Mouse (Mus musculus): ENCODE measurements around the gene Akap1. TPM values are rescaled to one million over a fixed set of nuclear protein-coding genes. Genes with fewer than 3 reads are reported as not detected.

Akap1 gene
- polyA plus RNA-seq, 1 experiment from 2014 or later, result 34.1 TPM

DNA sequence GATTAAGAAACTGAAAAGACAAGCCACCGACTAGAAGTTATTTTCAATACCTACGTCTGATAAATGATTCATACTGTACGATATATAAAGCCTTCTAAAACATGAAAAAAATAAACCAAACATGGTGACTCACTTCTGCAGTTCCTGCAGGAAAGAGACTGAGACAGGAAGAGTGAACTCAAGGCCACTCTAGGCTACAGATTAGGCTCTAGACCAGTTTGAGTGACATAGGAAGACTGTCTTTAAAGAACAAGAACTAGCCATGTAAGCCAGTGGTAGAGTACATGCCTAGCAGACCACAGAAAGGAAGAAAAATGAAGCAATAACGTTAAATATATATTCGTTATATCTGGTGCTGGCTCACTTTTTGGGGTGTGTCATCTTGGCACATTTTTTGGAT, 81.9 kb downstream of the Akap1 start:
- Histone ChIP-seq H3K27me3 (replicated peaks) (no peaks in the 10 kb centered on the region), H3K27ac (ENCODE audit: poor library complexity, severe bottlenecking) (no peak overlapping the region), H3K4me2 (no peak overlapping the region), H3K4me1 (replicated peaks) (no peaks in the 10 kb centered on the region), H3K4me3 (no peak overlapping the region), H3K9ac (no peak overlapping the region), H3K9me3 (replicated peaks) (no peaks in the 10 kb centered on the region), H3K36me3 (no peaks in the 10 kb centered on the region)
- no peak for ATAC-seq (ENCODE audit: insufficient number of reproducible peaks, low FRiP score)
- 85% methylated on average over 5 of the region's 5 CpGs for WGBS

Other genes starting within 250 kb of the Akap1 start
- 18.7 and 20.5 TPM in 2 replicates for gene Msi2, start 146.1 kb downstream of the Akap1 start, polyA plus RNA-seq (2016; fragmentation: Nextera tagmentation; extraction: Ambion mirVana)
- gene Scpep1, start 90.9 kb upstream of the Akap1 start, polyA plus RNA-seq (2016; fragmentation: Nextera tagmentation; extraction: Ambion mirVana), result 47.2 and 47.5 TPM in 2 replicates
- gene Elobl, start 102.3 kb upstream of the Akap1 start, polyA plus RNA-seq (2016; fragmentation: Nextera tagmentation; extraction: Ambion mirVana), result not detected in 2 replicates
- gene Coil, start 105.7 kb upstream of the Akap1 start, polyA plus RNA-seq (2016; fragmentation: Nextera tagmentation; extraction: Ambion mirVana), result 15.5 and 16.1 TPM in 2 replicates
- 15.2 and 15.3 TPM in 2 replicates for gene Trim25, start 134.8 kb upstream of the Akap1 start, polyA plus RNA-seq (2016; fragmentation: Nextera tagmentation; extraction: Ambion mirVana)
- gene Dgke, start 202.3 kb upstream of the Akap1 start, polyA plus RNA-seq (2016; fragmentation: Nextera tagmentation; extraction: Ambion mirVana), result 7.2 and 8.2 TPM in 2 replicates
- gene Gm525, start 209.3 kb upstream of the Akap1 start, polyA plus RNA-seq (2016; fragmentation: Nextera tagmentation; extraction: Ambion mirVana), result not detected in 2 replicates